Mouse (Mus musculus) limb, embryonic 10.5 days (tissue): ENCODE results near the gene Ttll8. TPM values are rescaled to one million over a fixed set of nuclear protein-coding genes. Genes with fewer than 3 reads are reported as not detected.
A peak's percentile ranks its signal among the peaks of the same experiment; 100 is the strongest.

Source experiments
- DNase-seq: peaks from one replicate; pipeline ENCODE4 v3.0.0-alpha.2; 2017; ENCODE audit warnings: low spot score
- H3K27ac ChIP-seq: fragments of 300-500 bp; sonication (generic); 2 replicates; pipeline ENCODE4 v1.5.1; 2016; ENCODE audit warnings: mild to moderate bottlenecking
- H3K27me3 ChIP-seq: fragments of 300-500 bp; sonication (generic); 2 replicates; pipeline ENCODE4 v1.6.1; 2016; ENCODE audit warnings: low read depth, mild to moderate bottlenecking; ENCODE audit not compliant: poor library complexity, severe bottlenecking
- H3K36me3 ChIP-seq: fragments of 300-500 bp; sonication (generic); 2 replicates; pipeline ENCODE4 v1.6.1; 2016; ENCODE audit warnings: mild to moderate bottlenecking, moderate library complexity
- H3K4me1 ChIP-seq: fragments of 300-500 bp; sonication (generic); 2 replicates; pipeline ENCODE4 v1.6.1; 2016
- H3K4me3 ChIP-seq: fragments of 300-500 bp; sonication (generic); 2 replicates; pipeline ENCODE4 v1.5.1; 2016; ENCODE audit warnings: mild to moderate bottlenecking, moderate library complexity
- H3K9me3 ChIP-seq: fragments of 300-500 bp; sonication (generic); replicated peaks from 2 replicates; pipeline ENCODE4 v1.6.1; 2016; ENCODE audit warnings: mild to moderate bottlenecking
- WGBS: fragments of 180-500 bp; shearing (Covaris S2); methylation state at CpG from one replicate; pipeline ENCODE4 v1.1.7; 2016; 5-methylcytosine and 5-hydroxymethylcytosine counted together
- polyA plus RNA-seq: library from polyadenylated mRNA; unstranded; fragments of >200 nt; fragmentation: Nextera tagmentation; extraction: Ambion mirVana; gene quantifications from 2 replicates; pipeline ENCODE4 v1.2.1, GENCODE M21; 2016

Gene Ttll8
- polyA plus RNA-seq, 1 experiment from 2014 or later: not detected

DNA sequence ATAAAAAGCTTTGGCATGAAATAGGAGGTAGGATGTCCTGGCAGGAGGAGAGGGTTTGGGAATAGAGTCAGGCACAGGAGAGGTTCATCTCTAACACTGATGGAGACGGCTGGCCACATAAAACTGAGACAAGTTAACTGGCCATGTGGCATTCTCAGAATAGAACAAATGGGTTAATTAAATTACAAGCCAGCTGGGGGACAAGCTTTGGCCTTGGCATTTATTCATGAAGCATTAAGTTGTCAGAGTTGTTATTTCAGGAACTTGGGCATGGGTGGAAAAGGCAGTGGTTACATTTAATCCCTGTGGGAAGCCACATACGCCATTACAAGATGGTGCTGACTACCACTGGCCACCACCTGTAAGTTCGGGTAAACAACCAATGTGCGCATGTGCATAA is 3.0 kb downstream of the Ttll8 start:
- no peaks in the 10 kb centered on the region for H3K36me3 ChIP-seq
- no peak overlapping the region for H3K4me3 ChIP-seq
- DNase-seq: no peak
- WGBS: 86% methylated on average over 4 of the region's 4 CpGs
- H3K4me1 ChIP-seq: peaks cover 17% of the 10 kb centered on the region
- no peak overlapping the region for H3K27ac ChIP-seq
- H3K27me3 ChIP-seq: peaks cover 39% of the 10 kb centered on the region
- no peaks in the 10 kb centered on the region for H3K9me3 ChIP-seq

DNA sequence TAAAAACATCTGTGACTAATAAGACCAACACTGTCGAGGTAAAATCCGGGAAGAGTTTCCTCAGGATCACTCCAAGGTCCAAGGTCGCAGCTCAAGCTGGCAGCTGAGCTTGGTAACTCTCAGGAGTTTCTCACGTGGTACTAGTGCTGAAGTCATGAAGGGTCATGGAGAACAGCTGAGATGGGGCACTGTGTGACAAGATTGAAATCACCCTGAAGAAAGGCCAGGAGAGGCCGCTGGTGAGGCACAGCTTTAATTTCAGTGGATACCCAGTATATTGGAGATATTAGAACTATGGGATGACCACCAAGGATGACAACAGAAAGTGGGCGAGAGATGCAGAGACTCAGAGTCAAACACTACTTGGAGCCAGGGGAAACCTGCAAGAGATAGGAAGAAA is 7.4 kb downstream of the Ttll8 start:
- Histone ChIP-seq H3K27me3 (no peaks in the 10 kb centered on the region), H3K36me3 (no peaks in the 10 kb centered on the region), H3K4me1 (peaks cover 4% of the 10 kb centered on the region; the same call in 1 of the 2 replicates), H3K27ac (no peak overlapping the region), H3K9me3 (no peaks in the 10 kb centered on the region), H3K4me3 (no peak overlapping the region)
- WGBS: 38% methylated on average over 6 of the region's 6 CpGs
- no peak for DNase-seq

DNA sequence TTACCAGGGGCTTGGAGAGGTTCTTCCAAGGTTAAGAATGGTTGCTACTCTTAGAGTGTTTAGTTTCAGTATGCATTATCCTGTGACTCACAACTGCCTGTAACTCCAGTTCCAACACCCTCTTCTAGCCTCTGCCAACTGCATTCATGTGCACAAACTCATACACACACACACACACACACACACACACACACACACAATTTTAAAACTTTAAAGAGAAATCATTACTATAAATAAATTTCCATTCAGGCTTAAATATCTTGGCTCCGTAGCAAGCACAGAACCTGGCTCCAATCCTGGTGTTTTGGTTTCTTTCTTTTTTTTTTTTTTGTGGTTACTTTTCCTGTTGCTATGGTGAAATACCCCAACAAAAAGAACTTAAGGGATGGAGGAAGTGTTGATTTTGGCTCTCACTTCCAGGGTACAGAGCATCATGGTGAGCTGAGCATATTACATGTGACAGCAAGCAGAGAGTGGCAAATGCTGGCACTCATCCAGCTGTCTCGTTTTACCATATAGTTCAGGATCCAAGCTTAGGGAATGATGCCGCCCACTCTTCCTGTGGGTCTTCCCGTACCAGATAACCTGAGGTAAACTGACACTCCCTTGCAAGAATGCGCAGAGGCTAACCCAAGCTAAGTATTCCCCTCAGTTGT is 10.2 kb downstream of the Ttll8 start:
- Histone ChIP-seq H3K4me3 (no peak overlapping the region), H3K27me3 (no peaks in the 10 kb centered on the region), H3K4me1 (peaks cover 4% of the 10 kb centered on the region; the same call in 1 of the 2 replicates), H3K36me3 (no peaks in the 10 kb centered on the region), H3K27ac (no peak overlapping the region), H3K9me3 (no peaks in the 10 kb centered on the region)
- no peak for DNase-seq
- 91% methylated on average over 5 of the region's 5 CpGs for WGBS

DNA sequence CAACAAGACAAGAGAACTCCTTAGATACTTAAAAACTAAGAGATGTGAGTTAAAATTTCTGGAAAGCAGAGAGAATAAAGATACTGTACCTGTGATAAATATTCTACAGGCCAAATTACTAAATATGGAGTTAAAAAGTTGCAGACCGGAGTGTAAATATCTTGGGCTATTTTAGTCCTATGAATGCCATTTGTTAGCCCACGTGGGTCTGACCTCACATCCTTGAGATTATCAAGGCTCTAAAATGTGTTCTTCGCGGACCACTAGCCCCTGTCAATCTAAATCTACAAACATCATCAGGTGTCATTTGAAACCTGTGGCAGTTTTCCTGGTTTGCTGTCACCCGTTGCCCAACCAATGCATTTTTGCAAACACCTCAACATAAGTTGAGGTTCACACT is 11.4 kb downstream of the Ttll8 start:
- H3K9me3 ChIP-seq: no peaks in the 10 kb centered on the region
- no peaks in the 10 kb centered on the region for H3K36me3 ChIP-seq
- no peak overlapping the region for H3K27ac ChIP-seq
- no peak overlapping the region for H3K4me3 ChIP-seq
- WGBS: 84% methylated on average over 5 of the region's 5 CpGs
- peaks cover 4% of the 10 kb centered on the region; the same call in 1 of the 2 replicates for H3K4me1 ChIP-seq
- no peaks in the 10 kb centered on the region for H3K27me3 ChIP-seq
- no peak for DNase-seq

DNA sequence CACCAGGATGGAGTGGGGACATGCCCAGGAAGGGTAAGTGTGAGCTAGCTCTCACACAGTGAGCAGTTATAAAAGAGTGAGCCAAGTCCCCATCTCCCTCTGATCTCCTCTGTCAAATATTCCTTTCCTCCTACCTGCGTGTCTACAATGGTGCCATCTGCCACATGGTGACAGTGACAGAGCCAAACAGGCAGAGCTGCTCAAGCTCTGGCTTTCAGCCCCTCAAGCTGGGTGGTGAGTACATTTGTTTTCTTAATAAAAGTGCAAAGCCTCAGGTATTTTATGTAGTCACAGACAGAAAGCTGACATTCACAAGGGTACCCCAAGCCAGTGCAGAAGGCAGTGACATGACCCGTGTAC is 16.9 kb downstream of the Ttll8 start:
- Histone ChIP-seq H3K9me3 (no peaks in the 10 kb centered on the region), H3K36me3 (no peaks in the 10 kb centered on the region), H3K27ac (no peak overlapping the region), H3K4me3 (no peak overlapping the region), H3K4me1 (no peaks in the 10 kb centered on the region), H3K27me3 (no peaks in the 10 kb centered on the region)
- DNase-seq: no peak
- WGBS: 75% methylated on average over 2 of the region's 2 CpGs

DNA sequence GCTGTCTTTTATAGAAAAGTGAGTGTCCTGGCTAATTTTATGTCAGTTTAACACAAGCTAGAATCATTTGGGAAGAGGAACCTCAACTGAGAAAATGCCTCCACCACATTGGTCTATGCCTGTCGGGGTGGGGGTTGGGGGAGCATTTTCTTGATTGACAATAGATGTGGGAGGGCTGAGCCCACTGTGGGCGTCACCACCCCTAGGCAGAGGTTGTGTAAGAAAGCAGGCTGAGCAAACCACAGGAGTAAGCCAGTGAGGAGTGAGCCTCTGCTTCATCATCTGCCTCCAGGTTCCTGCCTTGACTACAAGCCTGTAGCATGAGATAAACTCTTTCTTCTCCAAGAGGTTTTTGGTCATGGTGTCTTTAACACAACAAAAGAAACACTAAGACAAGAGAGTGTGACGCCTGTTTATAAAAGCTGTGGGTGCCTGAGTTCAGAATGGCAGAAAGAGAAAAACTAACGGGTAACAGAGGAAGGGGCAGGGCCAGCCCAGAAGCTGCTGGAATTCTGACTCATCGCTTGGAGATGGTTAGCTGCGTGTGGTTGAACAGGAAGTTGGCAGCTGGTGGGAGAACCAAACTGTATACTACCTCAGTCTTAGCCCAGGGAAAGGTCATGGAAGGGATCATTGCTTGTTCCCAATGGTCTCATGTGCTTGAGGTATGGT is 17.5 kb downstream of the Ttll8 start:
- H3K4me1 ChIP-seq: no peaks in the 10 kb centered on the region
- no peak for DNase-seq
- H3K36me3 ChIP-seq: no peaks in the 10 kb centered on the region
- H3K9me3 ChIP-seq: no peaks in the 10 kb centered on the region
- WGBS: 83% methylated on average over 6 of the region's 6 CpGs
- H3K27ac ChIP-seq: no peak overlapping the region
- no peak overlapping the region for H3K4me3 ChIP-seq
- H3K27me3 ChIP-seq: no peaks in the 10 kb centered on the region

DNA sequence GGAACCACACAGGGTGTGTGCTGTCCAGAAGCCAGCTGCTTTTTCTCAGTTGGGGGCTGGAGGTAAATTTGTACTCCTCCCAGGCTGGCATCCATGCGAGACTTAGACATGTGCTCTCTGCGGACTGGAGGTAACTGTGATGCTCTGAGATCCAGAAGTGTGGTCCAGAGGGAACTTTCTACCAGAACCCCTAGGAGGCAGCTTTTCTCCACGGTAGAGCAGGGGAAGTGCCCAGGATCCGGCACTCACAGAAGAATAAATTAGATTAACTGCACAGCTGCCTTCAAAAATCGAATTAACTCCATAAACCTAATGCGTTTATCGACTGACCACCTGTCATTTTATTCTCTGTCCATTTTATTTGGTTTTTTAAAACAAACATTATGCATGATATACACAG is 20.1 kb downstream of the Ttll8 start:
- Histone ChIP-seq H3K4me3 (no peak overlapping the region), H3K9me3 (no peaks in the 10 kb centered on the region), H3K27me3 (no peaks in the 10 kb centered on the region), H3K27ac (0 out of 2 replicates have a peak overlapping the region, but pooled peaks have one; percentile 9), H3K36me3 (no peaks in the 10 kb centered on the region), H3K4me1 (no peaks in the 10 kb centered on the region)
- WGBS: 78% methylated on average over 7 of the region's 7 CpGs
- no peak for DNase-seq

DNA sequence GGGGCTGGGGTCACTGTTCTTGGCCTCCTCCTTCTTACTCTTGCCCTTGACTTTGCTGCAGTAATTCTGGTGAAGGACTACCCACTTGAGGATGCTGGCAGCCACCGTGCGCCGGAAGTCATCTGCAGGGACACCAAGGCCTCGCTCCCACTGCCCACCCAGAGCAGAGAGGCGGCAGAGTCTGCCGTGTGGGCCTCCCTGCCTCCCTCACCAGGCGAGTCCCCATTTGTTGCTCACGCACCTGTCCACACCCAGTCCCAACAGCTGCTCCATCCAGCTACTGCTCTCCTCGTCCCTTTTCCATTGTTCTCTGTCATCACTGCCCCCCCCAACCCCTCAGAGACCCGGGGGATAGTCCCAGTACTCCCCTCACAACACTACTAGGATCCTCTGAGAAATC is 21.6 kb downstream of the Ttll8 start:
- Histone ChIP-seq H3K9me3 (no peaks in the 10 kb centered on the region), H3K27me3 (no peaks in the 10 kb centered on the region), H3K4me1 (no peaks in the 10 kb centered on the region), H3K36me3 (no peaks in the 10 kb centered on the region), H3K27ac (no peak overlapping the region), H3K4me3 (no peak overlapping the region)
- no peak for DNase-seq
- WGBS: 87% methylated on average over 10 of the region's 10 CpGs

DNA sequence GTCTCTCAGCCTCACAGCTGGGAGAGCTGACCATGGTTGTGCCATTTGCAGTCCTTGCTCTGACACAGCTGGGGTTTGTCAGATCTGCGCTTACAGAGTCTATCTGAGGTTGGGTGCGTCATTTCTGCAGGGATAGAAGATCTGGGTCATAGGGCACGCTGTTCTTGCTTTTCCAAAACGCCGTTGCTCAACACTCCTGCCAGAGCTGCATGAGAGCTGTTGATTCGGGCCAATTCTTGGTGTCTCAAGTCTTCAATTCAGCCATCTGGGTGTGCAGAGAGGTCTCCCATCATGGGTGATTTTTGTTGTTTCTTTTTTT is 32.3 kb downstream of the Ttll8 start:
- Histone ChIP-seq H3K36me3 (no peaks in the 10 kb centered on the region), H3K27me3 (no peaks in the 10 kb centered on the region), H3K27ac (no peak overlapping the region), H3K9me3 (no peaks in the 10 kb centered on the region), H3K4me1 (no peaks in the 10 kb centered on the region), H3K4me3 (no peak overlapping the region)
- DNase-seq: no peak
- WGBS: 82% methylated on average over 6 of the region's 6 CpGs

DNA sequence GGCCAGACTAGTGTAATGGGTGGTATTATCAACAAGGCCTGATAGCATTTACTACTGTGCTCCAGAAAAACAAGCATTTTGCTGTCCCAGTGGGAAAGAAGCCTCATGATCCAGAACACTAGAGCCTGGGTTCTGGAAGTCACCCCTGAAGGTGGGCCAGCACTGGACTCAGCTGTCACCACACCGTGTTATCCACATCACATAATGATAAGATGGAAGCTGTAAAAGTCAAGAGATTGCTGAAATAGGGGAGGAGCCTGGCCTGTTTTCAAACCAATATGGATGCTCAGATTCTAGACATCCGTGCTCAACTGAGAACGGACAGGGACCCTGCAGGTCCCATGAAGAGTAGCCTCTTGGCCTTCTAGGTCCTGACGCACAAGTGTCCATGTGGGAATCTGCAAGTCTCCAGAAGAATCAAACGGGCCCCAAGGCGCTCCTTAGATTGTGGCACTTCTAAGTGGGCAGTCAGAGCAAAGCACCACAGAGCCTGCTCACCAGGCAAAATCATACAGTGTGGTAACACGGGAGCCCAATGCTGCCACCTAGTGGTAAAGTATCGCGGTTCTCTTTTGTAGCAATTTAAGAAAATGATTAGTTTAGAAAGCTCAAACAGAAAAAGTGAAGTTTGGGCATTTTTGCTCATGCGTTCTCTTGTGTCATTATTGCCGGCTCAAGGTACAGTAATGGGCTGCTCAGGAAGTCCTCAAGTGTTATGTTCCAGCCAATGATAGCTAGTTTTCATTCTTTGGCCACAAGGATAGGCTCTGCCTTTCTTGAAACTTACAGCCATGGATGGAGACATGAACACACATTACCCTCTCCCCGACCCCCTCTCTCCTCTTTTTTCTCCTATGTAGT is 32.9 kb downstream of the Ttll8 start:
- Histone ChIP-seq H3K27me3 (no peaks in the 10 kb centered on the region), H3K27ac (no peak overlapping the region), H3K9me3 (no peaks in the 10 kb centered on the region), H3K4me1 (no peaks in the 10 kb centered on the region), H3K4me3 (no peak overlapping the region), H3K36me3 (no peaks in the 10 kb centered on the region)
- DNase-seq: peak; percentile 77
- 36% methylated on average over 12 of the region's 12 CpGs for WGBS

DNA sequence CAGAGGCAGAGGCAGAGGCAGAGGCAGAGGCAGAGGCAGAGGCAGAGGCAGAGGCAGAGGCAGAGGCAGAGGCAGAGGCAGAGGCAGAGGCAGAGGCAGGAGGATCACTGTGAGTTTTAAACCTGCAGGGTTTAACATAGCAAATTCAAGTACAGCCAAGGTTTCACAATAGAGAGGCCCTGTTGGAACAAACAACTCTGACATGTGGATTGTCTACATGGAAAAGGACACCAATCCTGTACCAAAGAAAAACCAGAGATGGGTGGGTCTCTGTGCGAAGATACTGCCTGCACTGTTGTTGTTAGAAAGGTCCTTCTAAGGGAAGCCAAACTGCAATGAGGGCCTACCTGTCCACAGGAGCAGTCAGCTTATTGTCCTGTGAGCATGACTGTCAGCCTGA is 34.2 kb downstream of the Ttll8 start:
- no peaks in the 10 kb centered on the region for H3K9me3 ChIP-seq
- no peak overlapping the region for H3K4me3 ChIP-seq
- no peaks in the 10 kb centered on the region for H3K4me1 ChIP-seq
- no peaks in the 10 kb centered on the region for H3K36me3 ChIP-seq
- no peak overlapping the region for H3K27ac ChIP-seq
- no peak for DNase-seq
- WGBS: 95% methylated on average over 1 of the region's 1 CpGs
- no peaks in the 10 kb centered on the region for H3K27me3 ChIP-seq

DNA sequence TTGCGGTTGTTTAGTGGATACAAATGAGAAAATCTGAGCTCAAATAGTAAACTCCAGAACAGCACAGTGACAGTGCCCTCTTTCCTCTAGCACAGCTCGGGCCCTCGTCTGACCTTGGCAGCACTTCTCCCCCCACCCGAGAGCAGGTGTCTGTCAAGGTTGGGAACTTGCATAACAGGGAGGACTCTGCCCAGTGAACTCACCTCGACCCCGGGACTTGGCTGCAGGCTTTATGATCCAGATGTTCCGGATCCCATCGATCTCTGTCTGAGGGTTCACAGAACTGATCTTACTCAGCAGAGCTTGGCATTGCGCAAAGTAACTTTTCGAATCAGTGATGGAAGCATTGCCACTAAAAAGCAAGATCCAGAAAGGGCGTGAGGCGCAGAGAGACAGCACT is 34.9 kb downstream of the Ttll8 start:
- no peak for DNase-seq
- Histone ChIP-seq H3K9me3 (no peaks in the 10 kb centered on the region), H3K4me3 (no peak overlapping the region), H3K36me3 (no peaks in the 10 kb centered on the region), H3K27me3 (no peaks in the 10 kb centered on the region), H3K4me1 (no peaks in the 10 kb centered on the region), H3K27ac (no peak overlapping the region)
- 76% methylated on average over 12 of the region's 12 CpGs for WGBS

DNA sequence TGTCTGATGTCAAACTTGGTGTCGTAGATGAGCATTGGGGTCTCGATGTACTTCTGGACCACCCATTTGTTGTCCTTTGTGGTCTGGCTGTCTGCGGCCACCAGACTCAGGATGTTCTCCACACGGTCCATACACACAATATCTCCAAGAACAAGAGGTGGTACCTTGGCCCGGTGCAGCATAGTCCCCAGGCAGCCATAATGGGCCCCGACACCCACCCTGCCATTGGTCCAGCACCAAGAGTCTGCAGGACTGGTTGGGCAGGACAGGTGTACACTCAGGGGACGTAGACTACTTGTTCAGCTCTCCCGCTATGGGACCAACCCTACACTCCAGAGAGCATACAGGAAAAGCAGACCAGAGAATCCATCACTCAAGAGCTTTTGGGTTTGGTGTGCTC is 37.1 kb downstream of the Ttll8 start:
- Histone ChIP-seq H3K36me3 (no peaks in the 10 kb centered on the region), H3K9me3 (no peaks in the 10 kb centered on the region), H3K4me1 (no peaks in the 10 kb centered on the region), H3K27ac (no peak overlapping the region), H3K27me3 (no peaks in the 10 kb centered on the region), H3K4me3 (no peak overlapping the region)
- 93% methylated on average over 8 of the region's 8 CpGs for WGBS
- DNase-seq: no peak
